Mouse (Mus musculus) midbrain, embryonic 10.5 days (tissue): ENCODE measurements at regions not wholly inside any gene's neighbourhood (a gene's known extent, or its start where the extent isn't known, plus 50 kb on each side); places are given as distances from the start of the nearest gene placed in this dataset.

Source experiments
- DNase-seq: peaks from one replicate; pipeline ENCODE4 v3.0.0-alpha.2; 2017; ENCODE audit warnings: low spot score
- H3K27ac ChIP-seq: fragments of 300-500 bp; sonication (generic); replicated peaks from 2 replicates; pipeline ENCODE4 v1.5.1; 2016; ENCODE audit warnings: mild to moderate bottlenecking
- H3K27me3 ChIP-seq: fragments of 300-500 bp; sonication (generic); 2 replicates; pipeline ENCODE4 v1.6.1; 2016; ENCODE audit warnings: low read depth, mild to moderate bottlenecking; ENCODE audit not compliant: poor library complexity, severe bottlenecking
- H3K36me3 ChIP-seq: fragments of 300-500 bp; sonication (generic); 2 replicates; pipeline ENCODE4 v1.6.1; 2016; ENCODE audit warnings: mild to moderate bottlenecking, moderate library complexity
- H3K4me1 ChIP-seq: fragments of 300-500 bp; sonication (generic); 2 replicates; pipeline ENCODE4 v1.6.1; 2016
- H3K4me3 ChIP-seq: fragments of 300-500 bp; sonication (generic); 2 replicates; pipeline ENCODE4 v1.5.1; 2016; ENCODE audit warnings: mild to moderate bottlenecking, moderate library complexity
- H3K9me3 ChIP-seq: fragments of 300-500 bp; sonication (generic); replicated peaks from 2 replicates; pipeline ENCODE4 v1.6.1; 2016; ENCODE audit warnings: mild to moderate bottlenecking
- WGBS: fragments of 180-500 bp; shearing (Covaris S2); methylation state at CpG from one replicate; pipeline ENCODE4 v1.1.7; 2016; 5-methylcytosine and 5-hydroxymethylcytosine counted together

GRCm38 (mm10) chr19:54733938-54734337, 393.1 kb downstream of the Gpam start:
- no peak for DNase-seq
- no peaks in the 10 kb centered on the region for H3K9me3 ChIP-seq
- no peaks in the 10 kb centered on the region for H3K36me3 ChIP-seq
- H3K27me3 ChIP-seq = no peaks in the 10 kb centered on the region
- no peak overlapping the region for H3K4me3 ChIP-seq
- no peak overlapping the region for H3K27ac ChIP-seq
- no peaks in the 10 kb centered on the region for H3K4me1 ChIP-seq
- WGBS = 88% methylated on average over 2 of the region's 2 CpGs

GRCm38 (mm10) chr19:54731749-54732148, 395.3 kb downstream of the Gpam start:
- no peak overlapping the region for H3K4me3 ChIP-seq
- H3K27ac ChIP-seq = no peak overlapping the region
- no peaks in the 10 kb centered on the region for H3K9me3 ChIP-seq
- 90% methylated on average over 8 of the region's 8 CpGs for WGBS
- H3K36me3 ChIP-seq = no peaks in the 10 kb centered on the region
- no peaks in the 10 kb centered on the region for H3K4me1 ChIP-seq
- H3K27me3 ChIP-seq = no peaks in the 10 kb centered on the region
- DNase-seq = no peak

DNA sequence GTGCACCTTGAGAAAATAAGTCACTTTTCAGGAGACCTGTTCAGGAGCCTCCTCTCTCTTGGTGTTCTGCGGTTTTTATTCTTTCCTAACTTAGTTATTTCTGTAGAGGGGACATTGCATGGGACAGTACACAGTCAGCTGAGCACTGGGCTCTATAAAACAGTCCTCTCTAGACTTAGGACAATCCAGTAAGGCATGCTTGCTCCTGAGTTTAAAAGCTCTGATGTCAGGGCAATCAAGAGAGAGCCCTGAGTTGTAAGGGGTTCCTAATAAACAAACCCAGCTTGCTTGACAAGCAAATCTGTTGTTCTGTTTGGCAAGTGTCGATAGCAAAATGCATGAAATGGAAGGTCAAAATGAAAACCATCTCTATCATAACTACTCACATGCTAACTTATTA, 395.7 kb downstream of the Gpam start:
- H3K27ac ChIP-seq = no peak overlapping the region
- H3K9me3 ChIP-seq = no peaks in the 10 kb centered on the region
- WGBS = 91% methylated on average over 2 of the region's 2 CpGs
- DNase-seq = no peak
- H3K4me1 ChIP-seq = no peaks in the 10 kb centered on the region
- H3K4me3 ChIP-seq = no peak overlapping the region
- H3K36me3 ChIP-seq = no peaks in the 10 kb centered on the region
- H3K27me3 ChIP-seq = no peaks in the 10 kb centered on the region

DNA sequence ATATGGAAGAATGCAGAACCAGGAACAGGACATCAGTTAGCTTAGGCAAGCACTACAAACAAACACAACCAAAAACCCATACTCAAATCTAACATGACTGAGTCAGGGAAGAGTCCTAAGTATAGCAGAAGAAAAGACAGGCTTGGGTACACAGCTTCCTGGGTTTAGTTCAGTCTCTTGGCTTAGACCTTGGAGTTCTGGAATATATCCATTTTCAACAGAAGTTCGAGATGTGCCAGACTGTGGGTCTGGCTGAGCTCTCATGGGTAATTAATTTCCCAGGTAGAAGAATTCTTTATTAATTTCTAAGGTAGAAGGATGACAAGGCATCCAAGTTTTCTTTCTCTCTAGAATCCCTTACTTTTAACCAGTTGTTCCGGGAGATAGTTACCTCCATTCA, 396.2 kb downstream of the Gpam start:
- Histone ChIP-seq H3K36me3 (no peaks in the 10 kb centered on the region), H3K9me3 (no peaks in the 10 kb centered on the region), H3K4me1 (no peaks in the 10 kb centered on the region), H3K27me3 (no peaks in the 10 kb centered on the region), H3K27ac (no peak overlapping the region), H3K4me3 (no peak overlapping the region)
- 87% methylated on average over 2 of the region's 2 CpGs for WGBS
- DNase-seq = no peak

DNA sequence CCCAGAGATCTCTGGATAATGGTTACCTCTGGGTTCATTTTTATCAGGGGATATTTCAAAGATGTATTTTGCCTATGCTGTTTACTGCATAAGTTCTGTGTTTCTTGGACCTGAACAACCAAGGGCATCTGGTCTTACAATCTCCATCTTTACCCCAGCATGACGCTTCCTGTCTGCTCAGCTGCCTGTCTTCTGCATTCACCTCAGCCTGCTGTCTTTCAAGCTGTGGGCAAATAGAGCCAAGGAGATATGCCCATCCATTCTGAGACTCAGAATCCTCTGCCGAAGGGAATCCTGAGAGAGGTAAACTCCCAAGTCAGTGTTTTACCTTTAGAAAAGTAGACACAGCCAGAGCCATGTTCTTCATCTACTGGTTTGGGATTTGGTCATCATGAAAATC, 396.7 kb downstream of the Gpam start:
- Histone ChIP-seq H3K4me3 (no peak overlapping the region), H3K27ac (no peak overlapping the region), H3K27me3 (no peaks in the 10 kb centered on the region), H3K36me3 (no peaks in the 10 kb centered on the region), H3K4me1 (no peaks in the 10 kb centered on the region), H3K9me3 (no peaks in the 10 kb centered on the region)
- 85% methylated on average over 2 of the region's 2 CpGs for WGBS
- no peak for DNase-seq

- Histone ChIP-seq H3K4me1 (no peaks in the 10 kb centered on the region), H3K27me3 (no peaks in the 10 kb centered on the region), H3K4me3 (no peak overlapping the region), H3K27ac (no peak overlapping the region), H3K9me3 (no peaks in the 10 kb centered on the region), H3K36me3 (no peaks in the 10 kb centered on the region)
- no peak for DNase-seq
- 83% methylated on average over 2 of the region's 2 CpGs for WGBS
These were observed 404.9 kb downstream of the Gpam start for GRCm38 (mm10) chr19:54722091-54722490.

DNA sequence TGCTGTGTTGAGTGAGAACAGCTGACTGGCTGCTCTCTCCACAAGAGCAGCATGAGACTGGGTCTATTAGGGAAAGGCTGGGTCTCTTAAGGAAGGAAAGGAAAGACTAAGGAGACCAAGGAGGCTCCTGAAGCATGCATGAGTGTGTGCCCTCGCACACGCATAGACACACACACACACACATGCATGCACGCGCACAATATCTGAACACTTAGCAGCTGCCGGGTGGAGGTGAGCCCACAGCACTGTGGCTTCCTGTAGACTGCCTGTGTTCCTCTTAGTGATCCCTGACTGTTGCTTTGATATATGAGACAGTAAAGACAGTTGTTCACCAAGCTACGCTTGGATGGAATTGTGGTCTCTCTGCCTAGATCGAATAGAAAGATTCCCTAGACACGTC, 429.6 kb downstream of the Gpam start:
- no peaks in the 10 kb centered on the region for H3K27me3 ChIP-seq
- DNase-seq = no peak
- 93% methylated on average over 8 of the region's 8 CpGs for WGBS
- H3K4me3 ChIP-seq = no peak overlapping the region
- no peaks in the 10 kb centered on the region for H3K4me1 ChIP-seq
- no peaks in the 10 kb centered on the region for H3K36me3 ChIP-seq
- no peak overlapping the region for H3K27ac ChIP-seq
- no peaks in the 10 kb centered on the region for H3K9me3 ChIP-seq

- Histone ChIP-seq H3K4me1 (no peaks in the 10 kb centered on the region), H3K27ac (no peak overlapping the region), H3K9me3 (no peaks in the 10 kb centered on the region), H3K27me3 (no peaks in the 10 kb centered on the region), H3K36me3 (no peaks in the 10 kb centered on the region), H3K4me3 (no peak overlapping the region)
- 96% methylated on average over 3 of the region's 3 CpGs for WGBS
- DNase-seq = no peak
These were observed 433.3 kb downstream of the Gpam start for GRCm38 (mm10) chr19:54693714-54694113.

DNA sequence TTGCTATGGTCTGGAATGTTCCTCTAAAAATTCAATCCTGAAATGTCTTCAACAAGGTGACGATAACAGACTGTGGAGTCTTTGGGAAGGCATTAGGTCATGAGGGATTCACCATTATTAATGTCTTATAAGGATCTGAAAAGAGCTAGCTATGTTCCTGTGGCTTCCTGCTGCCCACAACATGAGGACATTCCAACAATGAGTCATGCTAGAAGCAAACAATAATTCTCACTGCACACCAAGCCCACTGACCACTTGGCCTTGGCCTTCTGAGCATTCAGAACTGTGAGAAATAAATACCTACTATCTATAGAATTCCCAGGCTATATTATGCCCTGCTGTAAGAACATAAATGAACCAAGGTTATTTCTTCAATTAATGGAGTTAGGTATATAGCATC, 433.9 kb downstream of the Gpam start:
- no peak for DNase-seq
- H3K27ac ChIP-seq = no peak overlapping the region
- no peak overlapping the region for H3K4me3 ChIP-seq
- H3K9me3 ChIP-seq = no peaks in the 10 kb centered on the region
- H3K27me3 ChIP-seq = no peaks in the 10 kb centered on the region
- no peaks in the 10 kb centered on the region for H3K36me3 ChIP-seq
- H3K4me1 ChIP-seq = no peaks in the 10 kb centered on the region
- WGBS = 93% methylated on average over 1 of the region's 1 CpGs

DNA sequence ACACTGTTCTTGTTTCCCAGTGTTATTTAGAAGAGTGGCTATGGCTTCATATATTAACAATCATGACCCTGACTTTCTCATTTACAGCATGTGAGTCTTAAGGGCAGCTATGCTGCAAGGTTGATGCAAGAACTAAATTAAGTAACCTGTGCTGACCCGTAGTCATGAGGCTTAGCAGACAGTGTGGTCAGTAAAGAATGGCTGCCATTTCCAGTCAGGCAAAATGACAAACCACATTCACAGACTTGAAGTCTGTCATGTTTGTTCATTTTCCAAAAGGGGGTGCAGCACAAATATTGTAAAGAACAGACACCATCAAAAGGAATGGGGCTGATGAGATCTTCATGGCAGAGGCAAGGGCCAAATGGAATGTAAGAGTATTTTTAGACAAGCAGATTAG, 435.2 kb downstream of the Gpam start:
- no peak for DNase-seq
- H3K9me3 ChIP-seq = no peaks in the 10 kb centered on the region
- H3K4me1 ChIP-seq = no peaks in the 10 kb centered on the region
- H3K27me3 ChIP-seq = no peaks in the 10 kb centered on the region
- 93% methylated on average over 1 of the region's 1 CpGs for WGBS
- H3K27ac ChIP-seq = no peak overlapping the region
- no peaks in the 10 kb centered on the region for H3K36me3 ChIP-seq
- no peak overlapping the region for H3K4me3 ChIP-seq

DNA sequence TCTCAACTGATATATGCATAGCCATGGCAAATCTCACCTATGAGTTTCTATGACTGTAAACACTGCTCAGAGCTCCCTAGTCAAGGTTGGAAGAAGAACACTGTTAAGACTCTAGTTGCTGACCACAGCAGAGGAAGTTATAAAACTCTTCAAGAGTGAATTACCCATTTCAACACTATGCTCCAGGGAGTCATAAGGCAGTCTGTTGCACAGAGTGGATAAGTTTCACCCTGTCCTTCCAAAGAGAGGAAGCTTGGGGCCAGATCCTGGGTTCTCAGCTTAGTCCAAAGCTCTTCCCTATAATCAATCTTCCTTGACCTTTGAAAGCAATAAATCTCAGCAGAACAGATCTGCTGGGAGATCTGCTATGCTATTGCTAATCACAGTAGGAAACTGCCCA, 438.4 kb downstream of the Gpam start:
- H3K9me3 ChIP-seq = no peaks in the 10 kb centered on the region
- DNase-seq = no peak
- H3K36me3 ChIP-seq = no peaks in the 10 kb centered on the region
- H3K27ac ChIP-seq = no peak overlapping the region
- H3K4me3 ChIP-seq = no peak overlapping the region
- H3K4me1 ChIP-seq = no peaks in the 10 kb centered on the region
- H3K27me3 ChIP-seq = no peaks in the 10 kb centered on the region

DNA sequence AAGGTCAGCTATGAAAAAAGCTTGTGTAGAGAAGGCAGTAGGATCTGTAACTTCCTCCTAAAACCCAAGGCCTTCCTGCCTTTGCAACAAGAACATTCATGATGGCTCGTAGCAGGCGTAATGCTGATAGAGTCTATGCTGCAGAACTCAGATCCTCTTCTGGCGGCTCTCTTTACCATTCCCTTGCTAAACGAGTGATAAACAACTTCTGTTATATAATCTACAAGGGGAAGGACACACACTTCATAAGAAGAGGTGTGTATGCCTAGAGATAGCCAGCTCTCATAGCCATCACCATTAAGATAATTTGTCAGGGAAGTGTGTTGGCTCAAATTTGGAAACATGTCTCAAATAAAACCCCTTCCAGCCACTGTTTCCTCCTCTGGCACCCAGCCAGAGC, 441.9 kb downstream of the Gpam start:
- H3K36me3 ChIP-seq = no peaks in the 10 kb centered on the region
- no peaks in the 10 kb centered on the region for H3K9me3 ChIP-seq
- 90% methylated on average over 4 of the region's 4 CpGs for WGBS
- no peak overlapping the region for H3K4me3 ChIP-seq
- no peaks in the 10 kb centered on the region for H3K27me3 ChIP-seq
- H3K4me1 ChIP-seq = no peaks in the 10 kb centered on the region
- DNase-seq = no peak
- H3K27ac ChIP-seq = no peak overlapping the region
